Mouse (Mus musculus) duodenum, adult 2 months (tissue): Measurements from ENCODE around the gene Frs3. TPM values are rescaled to one million over a fixed set of nuclear protein-coding genes. Genes with fewer than 3 reads are reported as not detected.

Source experiments
- polyA plus RNA-seq: library from polyadenylated mRNA; depleted of rRNA; stranded (reverse); fragments of >200 nt; gene quantifications from 2 replicates; pipeline ENCODE4 v1.2.3, GENCODE M21; 2012; ENCODE audit warnings: low replicate concordance; rRNA removed

Frs3 gene
- 18.0 and 22.9 TPM in 2 replicates for polyA plus RNA-seq

DNA sequence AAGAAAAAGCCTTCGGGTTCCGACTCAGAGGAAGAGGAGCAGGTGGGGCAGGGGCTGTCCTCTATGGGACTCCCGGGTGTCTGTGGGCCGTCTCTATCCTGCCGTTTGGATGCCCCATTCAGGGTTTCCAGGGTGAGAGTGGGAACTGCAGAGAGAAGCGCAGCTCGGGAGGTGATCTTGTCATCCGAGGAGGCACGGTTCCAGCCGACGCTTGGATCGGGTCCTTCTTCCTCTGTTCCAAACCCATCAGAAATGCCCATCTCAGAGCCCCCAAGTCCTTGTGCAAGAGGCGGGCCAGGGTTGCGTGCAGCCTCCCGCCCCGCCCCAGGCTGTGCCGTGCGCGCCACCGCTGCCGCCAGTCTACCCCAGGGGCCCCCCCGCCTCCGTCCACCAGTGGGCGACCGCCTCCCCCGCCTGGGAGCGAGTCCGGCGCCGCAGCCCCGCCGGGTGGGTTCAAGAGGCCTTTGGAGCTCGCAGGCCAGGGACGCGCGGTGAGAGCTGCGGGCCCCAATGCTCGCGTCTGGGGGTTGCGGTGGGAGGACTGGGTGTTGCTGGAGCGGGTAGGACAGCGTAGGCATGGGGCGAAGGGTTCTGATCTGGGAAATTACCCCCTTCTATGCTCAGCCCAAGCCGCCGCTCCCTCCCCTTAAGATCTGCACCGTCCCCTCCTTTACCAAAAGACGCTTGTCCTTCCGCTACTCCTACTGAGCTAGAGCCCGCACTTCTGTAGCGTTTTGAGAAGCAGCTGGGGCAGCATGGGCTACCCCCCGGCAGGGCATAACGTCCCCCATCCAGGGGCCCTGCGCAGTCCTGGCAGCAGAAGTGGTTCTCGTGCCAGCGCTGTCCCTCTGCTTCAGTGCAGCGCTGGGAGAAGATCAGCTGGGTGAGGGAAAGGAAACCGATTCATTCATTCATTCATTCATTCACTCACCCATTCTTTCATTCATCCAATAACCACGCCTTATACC, at the start of gene Frs3:
Gene Frs3 (plus strand): TSS at position 423 of the 968 bp plus-strand sequence.

DNA sequence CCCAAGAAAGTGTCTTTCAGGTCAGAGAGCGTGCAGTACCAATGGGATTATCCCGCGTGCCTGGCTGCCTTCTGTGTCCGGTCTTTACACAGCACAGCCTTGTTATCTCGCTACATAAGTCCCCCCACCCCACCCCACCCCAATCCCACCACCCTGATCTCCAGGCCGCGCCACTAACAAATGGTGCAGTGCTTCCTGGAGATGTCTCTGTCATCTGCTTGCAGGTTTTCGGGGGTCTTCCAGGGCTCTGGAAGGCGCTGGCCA, 554 bp upstream of the Frs3 start, which contains the start of gene Tomm6:
Gene Tomm6 (minus strand): TSS at position 43 of the 264 bp plus-strand sequence.

DNA sequence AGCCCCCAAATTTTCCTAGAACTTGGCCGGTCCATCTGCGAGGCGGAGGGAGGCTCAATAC, 5.4 kb downstream of the Frs3 start, which contains the start of gene Gm21981:
Gene Gm21981 (minus strand): TSS at position 14 of the 61 bp plus-strand sequence.

DNA sequence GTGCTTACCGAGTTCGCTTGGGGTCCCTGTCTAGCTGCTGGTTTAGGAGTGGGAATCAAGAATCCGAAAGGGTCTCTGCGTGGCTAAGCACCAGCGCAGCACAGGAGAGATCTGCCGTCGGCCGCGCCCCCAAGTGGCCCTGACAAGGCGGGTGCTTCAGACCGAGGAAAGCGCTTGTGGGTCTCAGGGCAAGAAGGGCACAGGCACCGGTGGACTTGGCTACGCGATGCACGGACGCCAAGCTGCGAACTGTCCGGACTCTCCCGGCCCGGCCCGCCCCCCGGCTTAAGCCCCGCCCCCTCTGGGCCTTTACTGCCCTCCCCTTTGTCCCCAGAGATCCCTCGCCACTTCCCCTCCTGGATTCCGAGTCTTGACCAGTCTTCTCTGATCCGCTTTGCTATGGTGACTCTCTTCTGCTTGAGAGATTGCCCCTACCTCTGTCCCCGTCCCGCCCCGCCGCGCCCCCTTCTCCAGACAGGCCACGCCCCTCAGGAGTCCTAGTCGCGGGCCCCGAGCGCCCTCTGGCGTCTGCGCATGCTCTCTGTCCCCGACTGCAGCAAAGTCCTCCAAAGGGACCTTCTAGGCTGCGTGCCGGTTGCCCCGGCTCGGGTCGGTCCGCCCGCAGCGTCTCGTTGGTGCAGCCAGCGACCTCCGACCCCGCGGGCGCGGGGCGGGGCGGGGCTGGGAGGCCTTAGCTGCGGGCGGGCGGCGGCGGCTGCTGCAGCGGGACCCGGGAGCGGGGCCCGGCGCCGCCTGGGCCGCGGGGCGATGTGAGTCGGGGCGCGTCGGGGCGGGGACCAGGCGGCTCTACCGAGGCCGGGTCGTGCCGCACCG, 5.9 kb downstream of the Frs3 start, which contains the start of gene Prickle4:
Gene Prickle4 (minus strand): TSS at position 234 of the 834 bp plus-strand sequence.

DNA sequence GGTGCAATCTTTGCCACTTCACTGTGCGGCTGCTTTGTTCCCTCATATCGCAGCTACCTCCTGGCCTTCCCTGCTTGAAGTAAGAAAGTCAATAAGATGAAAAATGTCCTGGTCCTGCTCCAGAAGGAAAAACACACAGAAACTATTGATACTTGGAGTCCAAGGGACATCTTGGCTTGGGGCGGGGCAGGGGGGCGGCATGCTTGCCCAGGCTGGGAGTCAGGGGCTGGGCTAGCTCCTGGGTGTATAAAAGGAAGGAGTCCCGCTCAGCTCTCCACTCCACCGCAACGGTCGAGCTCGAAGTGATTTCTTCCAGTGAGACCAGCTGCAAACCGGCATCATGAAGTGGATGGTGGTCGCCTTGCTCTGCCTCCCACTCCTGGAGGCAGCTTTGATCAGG, 37.7 kb downstream of the Frs3 start, which contains the start of gene Pgc:
Gene Pgc (plus strand): TSS at position 277 of the 400 bp plus-strand sequence.

DNA sequence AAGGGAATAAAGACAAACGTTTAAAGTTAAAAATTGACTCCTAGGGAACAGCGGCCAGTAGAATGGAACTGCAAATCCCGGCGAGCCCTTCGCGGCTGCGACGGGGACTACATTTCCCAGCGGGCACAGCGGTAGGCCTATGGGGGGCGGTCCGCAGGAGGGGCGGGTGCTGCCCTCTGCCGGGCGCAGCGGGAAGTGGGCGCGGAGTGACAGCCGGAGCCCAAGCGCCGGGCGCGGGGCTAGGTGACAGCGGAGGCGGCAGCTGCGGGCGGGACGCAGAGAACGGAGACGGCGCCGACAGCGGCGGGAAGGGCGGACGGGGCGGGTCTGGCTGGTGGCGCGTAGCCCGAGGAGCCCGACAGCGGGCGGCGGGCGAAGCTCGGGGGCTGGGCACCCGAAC, 48.0 kb downstream of the Frs3 start, which contains the start of gene Tfeb:
Gene Tfeb (plus strand): TSS at position 175 of the 400 bp plus-strand sequence.

Other genes with a start within 250 kb of the Frs3 start
- gene Taf8, start 186.7 kb upstream of the Frs3 start, polyA plus RNA-seq = 7.9 and 9.1 TPM in 2 replicates
- 58.8 and 63.9 TPM in 2 replicates for gene Ccnd3, start 184.0 kb upstream of the Frs3 start, polyA plus RNA-seq
- 3.6 and 4.3 TPM in 2 replicates for gene Bysl, start 77.5 kb upstream of the Frs3 start, polyA plus RNA-seq
- 7.5 and 8.3 TPM in 2 replicates for gene Med20, start 77.4 kb upstream of the Frs3 start, polyA plus RNA-seq
- 1.2 TPM in 1 of 2 replicates, not detected in the other for gene Gm20517, start 77.4 kb upstream of the Frs3 start, polyA plus RNA-seq
- 3.6 and 7.2 TPM in 2 replicates for gene Usp49, start 58.3 kb upstream of the Frs3 start, polyA plus RNA-seq
- gene Tomm6, start 644 bp upstream of the Frs3 start, polyA plus RNA-seq = 98.8 and 100 TPM in 2 replicates
- 0.29 and 0.65 TPM in 2 replicates for gene Gm21981, start 5.4 kb downstream of the Frs3 start, polyA plus RNA-seq
- 0.51 and 7.3 TPM in 2 replicates for gene Prickle4, start 5.7 kb downstream of the Frs3 start, polyA plus RNA-seq
- gene Pgc, start 37.8 kb downstream of the Frs3 start, polyA plus RNA-seq = 29.9 and 498 TPM in 2 replicates
- gene Tfeb, start 48.0 kb downstream of the Frs3 start, polyA plus RNA-seq = 54.2 and 66.7 TPM in 2 replicates
- gene Mdfi, start 145.7 kb downstream of the Frs3 start, polyA plus RNA-seq = 12.9 and 13.0 TPM in 2 replicates
- 90.2 and 129 TPM in 2 replicates for gene Foxp4, start 235.6 kb downstream of the Frs3 start, polyA plus RNA-seq